Mouse (Mus musculus): Measurements from ENCODE around the gene Dstyk. TPM values are rescaled to one million over a fixed set of nuclear protein-coding genes. Genes with fewer than 3 reads are reported as not detected.
A peak's percentile ranks its signal among the peaks of the same experiment; 100 is the strongest.

Dstyk gene
- polyA plus RNA-seq, 1 experiment: 4.6 TPM

DNA sequence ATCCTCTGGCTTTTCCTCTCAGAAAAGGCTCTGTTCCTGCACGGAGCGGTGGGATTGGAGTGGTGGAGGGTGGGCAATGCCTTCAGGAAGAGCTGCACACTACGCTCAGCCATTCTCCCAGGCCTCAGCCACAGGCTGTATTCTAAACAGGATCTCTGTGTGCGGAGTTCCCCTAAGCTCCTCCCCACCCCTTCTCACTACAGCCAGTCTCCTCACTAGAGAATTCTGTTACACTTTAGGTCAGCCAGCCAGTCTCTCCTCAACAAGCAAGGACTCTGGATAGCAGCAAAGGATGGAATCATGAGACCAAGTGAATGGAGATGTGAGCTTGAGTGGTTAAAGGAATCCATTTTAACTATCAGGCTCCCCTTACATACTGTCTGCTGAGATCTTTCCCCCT lies 29.4 kb upstream of the Dstyk start:
- Histone ChIP-seq H3K27me3 (ENCODE audit: control insufficient read depth, insufficient read depth, low read length) (peaks cover 9% of the 10 kb centered on the region), H3K36me3 (ENCODE audit: control insufficient read depth, insufficient read depth, low read length) (no peaks in the 10 kb centered on the region), H3K4me1 (ENCODE audit: control insufficient read depth, insufficient read depth, insufficient read length) (peaks cover 12% of the 10 kb centered on the region), H3K4me3 (ENCODE audit: extremely low read depth, insufficient read depth, insufficient read length) (no peak overlapping the region), H3K27ac (ENCODE audit: insufficient read depth, low read length) (peak overlapping the region; percentile 48; the same call in 1 of the 2 replicates)
- DNase-seq (ENCODE audit: low read depth in 1 of 2, low spot score in 2 of 2): no peak
- 52% methylated on average over 4 of the region's 4 CpGs for WGBS
- TF ChIP-seq CTCF (IDR thresholded peaks at IDR 0.05; ENCODE audit: extremely low read depth, insufficient read depth, insufficient read length, insufficient replicate concordance) (no peak), POLR2A (IDR thresholded peaks at IDR 0.05; ENCODE audit: low read depth, low read length) (no peak)

DNA sequence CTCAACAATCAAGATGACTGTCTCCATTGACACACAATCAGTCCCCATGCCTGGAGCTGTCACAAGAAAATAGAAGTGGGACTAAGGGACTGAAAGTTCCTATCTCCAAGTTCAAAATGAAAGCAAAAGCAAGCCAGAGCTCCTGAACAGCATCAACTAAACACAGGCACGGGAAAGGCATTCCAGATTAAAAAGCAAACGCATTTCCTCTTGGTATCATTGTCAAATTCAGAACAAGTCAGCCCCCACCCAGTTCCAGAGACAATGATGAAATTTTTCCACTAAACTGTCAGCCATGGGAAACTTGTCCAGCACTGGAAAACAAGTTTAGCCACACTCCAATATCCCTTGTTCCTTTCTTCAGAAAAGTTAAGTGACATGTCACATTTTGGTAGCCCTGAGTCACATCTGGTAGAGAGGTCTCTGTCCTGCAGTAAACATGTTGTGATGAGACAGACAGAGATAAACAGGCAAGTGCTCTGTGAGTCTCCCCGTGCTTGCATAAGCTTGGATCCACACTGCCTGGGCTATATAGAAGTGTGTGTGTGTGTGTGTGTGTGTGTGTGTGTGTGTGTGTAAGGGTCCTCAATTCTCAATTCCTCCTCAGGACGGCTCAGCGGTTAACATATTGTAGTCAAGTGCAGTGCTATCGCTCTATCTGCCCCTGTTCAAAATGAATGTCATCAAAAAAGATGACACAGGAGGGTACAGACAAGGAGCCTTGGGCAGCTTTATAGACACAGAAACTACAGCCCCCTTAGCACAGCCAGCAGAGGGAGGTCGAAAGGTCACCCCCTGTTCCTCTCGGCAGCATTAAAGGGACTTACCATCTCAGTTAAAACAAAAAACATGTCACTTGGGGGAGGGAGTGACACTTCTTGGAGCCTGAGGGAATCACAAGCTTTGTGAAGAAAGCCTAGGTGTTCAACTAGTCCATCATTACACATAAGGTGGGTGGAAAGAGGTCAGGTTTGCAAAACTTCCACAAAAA lies 28.2 kb upstream of the Dstyk start:
- Histone ChIP-seq H3K4me1 (ENCODE audit: control insufficient read depth, insufficient read depth, insufficient read length) (peaks cover 9% of the 10 kb centered on the region), H3K27me3 (ENCODE audit: control insufficient read depth, insufficient read depth, low read length) (peaks cover 9% of the 10 kb centered on the region), H3K36me3 (ENCODE audit: control insufficient read depth, insufficient read depth, low read length) (no peaks in the 10 kb centered on the region), H3K4me3 (ENCODE audit: extremely low read depth, insufficient read depth, insufficient read length) (0 out of 2 replicates have a peak overlapping the region, but pooled peaks have one; percentile 6), H3K27ac (ENCODE audit: insufficient read depth, low read length) (peak overlapping the region; percentile 60)
- DNase-seq (ENCODE audit: low read depth in 1 of 2, low spot score in 2 of 2): no peak
- 69% methylated on average over 8 of the region's 8 CpGs for WGBS
- no peak for TF ChIP-seq POLR2A (IDR thresholded peaks at IDR 0.05; ENCODE audit: low read depth, low read length)
- no peak for TF ChIP-seq CTCF (IDR thresholded peaks at IDR 0.05; ENCODE audit: extremely low read depth, insufficient read depth, insufficient read length, insufficient replicate concordance)

DNA sequence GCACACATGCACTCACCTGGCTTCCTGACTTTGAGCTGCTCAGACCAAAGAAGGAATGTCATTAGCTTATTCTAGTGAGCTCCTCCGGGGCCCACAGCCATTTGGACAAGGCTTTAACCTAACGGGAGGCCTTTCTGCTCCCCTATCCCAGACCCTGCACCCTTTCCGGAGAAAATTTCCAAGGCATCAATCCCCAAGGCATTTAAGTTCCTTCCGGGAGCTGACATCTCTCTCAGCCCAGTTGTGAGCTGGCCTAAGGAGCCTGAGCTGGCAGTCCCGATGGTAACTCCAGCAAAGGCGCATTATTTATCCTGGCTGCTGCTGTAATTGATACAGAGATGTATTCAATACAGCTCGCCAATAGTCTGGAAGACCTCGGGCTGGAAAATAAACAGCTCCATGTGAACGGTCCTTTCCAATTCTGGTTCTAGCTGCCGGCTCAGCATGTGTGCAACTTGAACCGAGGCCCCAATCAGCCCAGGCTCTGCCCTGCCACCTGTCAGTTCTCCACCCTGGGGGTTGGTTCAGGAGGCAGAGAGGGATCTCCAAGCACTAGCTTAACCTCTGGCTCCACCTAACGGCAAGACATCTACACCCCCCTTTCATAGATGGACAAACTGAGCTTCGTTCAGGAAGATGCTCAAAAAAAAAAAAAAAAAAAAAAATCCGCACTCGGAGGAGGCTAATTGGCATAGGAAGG lies 27.3 kb upstream of the Dstyk start:
- 0 out of 2 replicates have a peak overlapping the region, but pooled peaks have one; percentile 9 for H3K4me3 ChIP-seq (ENCODE audit: extremely low read depth, insufficient read depth, insufficient read length)
- 49% methylated on average over 15 of the region's 15 CpGs for WGBS
- peaks cover 9% of the 10 kb centered on the region for H3K27me3 ChIP-seq (ENCODE audit: control insufficient read depth, insufficient read depth, low read length)
- peak; percentile 27 to 65 for DNase-seq (ENCODE audit: low read depth in 1 of 2, low spot score in 2 of 2)
- peak overlapping the region; percentile 11; the same call in 1 of the 2 replicates for H3K27ac ChIP-seq (ENCODE audit: insufficient read depth, low read length)
- peaks cover 9% of the 10 kb centered on the region for H3K4me1 ChIP-seq (ENCODE audit: control insufficient read depth, insufficient read depth, insufficient read length)
- no peaks in the 10 kb centered on the region for H3K36me3 ChIP-seq (ENCODE audit: control insufficient read depth, insufficient read depth, low read length)
- peak; percentile 48; the same call in 1 of the 2 replicates for TF ChIP-seq CTCF (IDR thresholded peaks at IDR 0.05; ENCODE audit: extremely low read depth, insufficient read depth, insufficient read length, insufficient replicate concordance)
- TF ChIP-seq POLR2A (IDR thresholded peaks at IDR 0.05; ENCODE audit: low read depth, low read length): no peak

DNA sequence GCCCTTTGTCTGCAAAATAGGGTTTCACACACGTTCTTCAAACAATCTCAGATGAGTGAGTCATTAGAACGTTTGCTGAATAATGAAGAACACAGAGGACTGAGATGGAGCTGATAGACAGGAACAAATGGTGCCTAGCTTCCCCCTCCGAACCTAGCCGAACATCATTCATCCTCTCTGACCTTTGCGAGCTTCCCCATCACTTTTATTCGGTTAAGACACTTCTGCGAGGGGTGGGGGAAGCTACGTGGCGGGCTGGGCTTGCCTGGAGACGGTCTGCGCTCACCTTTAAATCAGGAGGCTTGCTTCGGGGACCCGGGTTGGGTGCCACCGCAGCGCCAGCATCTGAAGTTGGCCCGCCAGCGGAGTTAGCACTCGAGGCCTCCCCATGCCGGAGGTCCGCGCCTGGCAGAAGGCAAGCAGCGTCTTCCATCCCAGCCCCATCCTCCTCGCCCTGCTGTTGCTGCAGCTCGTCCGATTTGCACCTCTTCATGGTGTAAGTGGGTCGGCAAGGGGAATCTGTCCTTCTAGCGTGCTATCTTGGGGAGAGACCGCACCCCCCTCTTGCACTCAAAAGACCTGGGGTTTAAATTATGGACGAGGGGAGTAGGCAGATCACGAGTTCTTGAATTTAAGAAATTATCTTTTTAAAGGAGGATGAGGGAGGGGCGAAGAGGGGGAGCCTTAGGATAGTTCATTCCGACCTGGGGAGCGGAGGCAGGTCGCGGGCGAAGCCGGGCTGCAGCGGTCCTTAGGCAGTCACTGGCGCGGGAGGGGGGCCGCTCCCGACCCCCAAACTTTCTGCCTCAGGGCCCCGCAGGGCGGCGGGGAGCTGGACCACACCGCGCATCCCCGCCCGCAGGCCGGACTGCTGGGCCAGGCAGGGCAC lies 26.4 kb upstream of the Dstyk start, which contains the start of gene Tmcc2:
Gene Tmcc2 (minus strand): TSS at position 591 of the 889 bp plus-strand sequence.
- Histone ChIP-seq H3K27me3 (ENCODE audit: control insufficient read depth, insufficient read depth, low read length) (peaks cover 9% of the 10 kb centered on the region), H3K4me1 (ENCODE audit: control insufficient read depth, insufficient read depth, insufficient read length) (peaks cover 9% of the 10 kb centered on the region), H3K27ac (ENCODE audit: insufficient read depth, low read length) (peak within 1 kb of the TSS; percentile 55), H3K4me3 (ENCODE audit: extremely low read depth, insufficient read depth, insufficient read length) (peak within 1 kb of the TSS; percentile 52), H3K36me3 (ENCODE audit: control insufficient read depth, insufficient read depth, low read length) (no peaks in the 10 kb centered on the region)
- DNase-seq (ENCODE audit: low read depth in 1 of 2, low spot score in 2 of 2): no peak
- under 1% methylated on average over 50 of the region's 50 CpGs for WGBS
- TF ChIP-seq CTCF (IDR thresholded peaks at IDR 0.05; ENCODE audit: extremely low read depth, insufficient read depth, insufficient read length, insufficient replicate concordance) (no peak), POLR2A (IDR thresholded peaks at IDR 0.05; ENCODE audit: low read depth, low read length) (no peak)

DNA sequence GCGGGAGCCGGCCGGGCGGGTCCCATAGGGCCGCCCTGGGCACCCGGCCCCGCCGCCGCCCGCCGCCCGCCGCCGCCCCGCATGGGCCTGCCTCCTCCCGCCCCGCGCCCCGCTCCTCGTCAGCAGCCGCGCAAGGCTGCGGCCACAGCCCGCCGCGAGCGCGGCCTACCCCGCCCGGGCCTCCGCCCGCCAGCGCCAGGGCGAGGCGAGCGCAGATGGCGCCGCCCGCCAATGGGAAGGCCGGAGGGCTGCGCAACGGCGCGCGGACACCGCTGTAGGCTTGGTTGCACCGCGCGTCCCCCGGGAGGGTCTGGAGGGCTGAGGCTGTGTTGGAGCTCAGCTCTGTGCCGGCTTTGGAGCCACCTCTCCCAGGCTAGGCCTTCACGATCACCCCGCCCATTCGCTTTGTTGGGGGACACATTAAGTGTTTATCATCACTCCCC lies 25.8 kb upstream of the Dstyk start:
- peak overlapping the region; percentile 36; the same call in 1 of the 2 replicates for H3K27ac ChIP-seq (ENCODE audit: insufficient read depth, low read length)
- WGBS: 4% methylated on average over 44 of the region's 54 CpGs

DNA sequence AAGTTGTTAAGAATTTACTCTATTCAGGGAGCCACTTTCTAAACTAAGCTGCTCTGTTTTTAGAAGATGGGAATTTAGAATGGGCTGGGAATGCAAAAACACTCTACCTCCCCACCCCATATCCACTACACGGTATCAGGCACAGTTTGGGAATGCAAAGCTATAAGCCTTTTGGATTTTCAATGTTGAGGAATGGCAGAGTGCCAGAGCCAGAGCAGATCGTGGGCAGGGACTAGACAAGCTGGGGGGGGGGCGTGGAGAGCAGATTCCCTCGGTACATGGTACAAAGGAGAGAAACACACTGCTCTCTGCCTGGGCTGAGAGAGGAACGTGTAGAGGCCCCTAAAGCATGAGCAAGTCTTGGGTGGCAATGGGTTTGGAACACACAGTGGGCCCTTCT lies 24.5 kb upstream of the Dstyk start:
- Histone ChIP-seq H3K27me3 (ENCODE audit: control insufficient read depth, insufficient read depth, low read length) (peaks cover 9% of the 10 kb centered on the region), H3K4me1 (ENCODE audit: control insufficient read depth, insufficient read depth, insufficient read length) (peaks cover 9% of the 10 kb centered on the region), H3K27ac (ENCODE audit: insufficient read depth, low read length) (no peak overlapping the region), H3K36me3 (ENCODE audit: control insufficient read depth, insufficient read depth, low read length) (no peaks in the 10 kb centered on the region), H3K4me3 (ENCODE audit: extremely low read depth, insufficient read depth, insufficient read length) (no peak overlapping the region)
- TF ChIP-seq CTCF (IDR thresholded peaks at IDR 0.05; ENCODE audit: extremely low read depth, insufficient read depth, insufficient read length, insufficient replicate concordance) (no peak), POLR2A (IDR thresholded peaks at IDR 0.05; ENCODE audit: low read depth, low read length) (no peak)
- 84% methylated on average over 5 of the region's 5 CpGs for WGBS
- DNase-seq (ENCODE audit: low read depth in 1 of 2, low spot score in 2 of 2): no peak

More for the DNA sequence above, 25.8 kb upstream of the Dstyk start:
- peak overlapping the region; percentile 52; the same call in 1 of the 2 replicates for H3K4me3 ChIP-seq (ENCODE audit: extremely low read depth, insufficient read depth, insufficient read length)
- H3K36me3 ChIP-seq (ENCODE audit: control insufficient read depth, insufficient read depth, low read length): no peaks in the 10 kb centered on the region
- peaks cover 9% of the 10 kb centered on the region for H3K4me1 ChIP-seq (ENCODE audit: control insufficient read depth, insufficient read depth, insufficient read length)
- H3K27me3 ChIP-seq (ENCODE audit: control insufficient read depth, insufficient read depth, low read length): peaks cover 9% of the 10 kb centered on the region
- TF ChIP-seq POLR2A (IDR thresholded peaks at IDR 0.05; ENCODE audit: low read depth, low read length): no peak
- no peak for TF ChIP-seq CTCF (IDR thresholded peaks at IDR 0.05; ENCODE audit: extremely low read depth, insufficient read depth, insufficient read length, insufficient replicate concordance)
- no peak for DNase-seq (ENCODE audit: low read depth in 1 of 2, low spot score in 2 of 2)

Measured in spleen, adult 2 months (tissue).